Mouse (Mus musculus) retina, postnatal 1 day (tissue): ENCODE data around the gene Cntnap5a.
A peak's percentile ranks its signal among the peaks of the same experiment; 100 is the strongest.
"Not testable (repeated sequence)": the region's sequence is repeated elsewhere in the genome, so short reads cannot be mapped to it uniquely, and the experiment has no call there.

Source experiments
- DNase-seq: peaks from one replicate; pipeline ENCODE4 v3.0.0-alpha.2; 2012

Cntnap5a gene

DNA sequence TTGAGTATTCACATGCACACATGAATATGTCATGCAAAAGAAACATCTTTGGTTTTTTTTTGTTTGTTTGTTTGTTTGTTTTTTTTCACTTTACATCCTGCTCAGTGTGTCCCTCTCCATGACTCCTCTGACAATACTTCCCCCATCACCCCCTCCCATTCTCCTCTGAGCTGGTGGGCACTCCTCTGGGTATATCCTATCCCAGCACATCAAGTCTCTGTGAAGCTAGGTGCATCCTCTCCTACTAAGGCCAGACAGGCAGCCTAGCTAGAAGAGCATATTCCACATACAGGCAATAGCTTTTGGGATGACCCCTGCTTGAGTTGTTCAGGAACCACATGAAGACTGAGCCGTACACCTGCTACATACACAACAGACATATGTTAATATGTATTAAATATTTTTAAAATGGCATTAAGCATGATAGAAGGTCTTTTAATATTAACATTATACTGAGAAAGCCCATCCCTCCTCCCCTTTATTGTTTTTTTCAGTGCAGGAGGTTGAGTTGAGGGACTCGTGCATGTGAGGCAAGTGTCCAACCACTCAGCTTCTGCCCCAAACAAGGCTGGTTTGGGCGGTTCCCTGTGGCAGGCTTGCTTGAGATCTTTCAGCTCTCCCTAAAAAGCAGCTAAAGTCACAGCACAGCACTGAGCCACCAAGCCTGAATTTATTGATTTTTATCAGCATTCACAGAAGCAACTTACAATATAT lies 422.6 kb downstream of the Cntnap5a start:
- no peak for DNase-seq

DNA sequence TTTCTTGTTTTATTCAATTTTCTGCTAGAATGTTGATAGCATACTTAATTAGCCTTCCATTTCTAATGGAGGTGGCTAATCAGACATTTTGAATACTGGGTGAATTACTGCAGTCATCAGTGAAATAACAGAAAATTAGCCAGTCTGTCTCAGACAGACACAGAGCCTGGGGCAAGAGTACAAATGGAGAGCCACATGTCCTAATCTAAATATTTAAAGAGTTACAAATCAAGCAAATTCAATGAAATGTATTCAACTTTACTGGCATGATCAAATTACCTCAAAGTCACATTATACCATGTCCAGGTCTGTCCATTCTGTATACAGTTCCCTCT lies 423.1 kb downstream of the Cntnap5a start:
- DNase-seq, result no peak

DNA sequence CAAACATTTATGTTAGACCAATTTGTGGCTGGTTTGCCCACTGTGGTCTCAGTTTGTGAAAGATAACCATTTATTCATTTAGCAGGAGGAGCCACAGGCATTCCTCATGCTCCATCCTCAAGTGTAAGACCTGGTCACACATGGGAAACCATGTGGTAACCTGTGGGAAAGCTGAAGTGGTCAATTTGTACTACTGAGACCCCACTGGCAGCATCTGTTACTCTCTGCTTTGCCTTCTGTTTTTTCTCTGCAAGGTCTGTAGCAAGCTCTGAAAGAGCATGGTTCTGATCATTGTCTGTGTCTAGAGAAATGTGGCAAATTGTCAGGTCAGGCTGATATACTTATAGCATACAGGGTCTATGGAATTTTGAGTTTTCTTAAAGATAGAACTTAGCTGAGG lies 423.8 kb downstream of the Cntnap5a start:
- no peak for DNase-seq

DNA sequence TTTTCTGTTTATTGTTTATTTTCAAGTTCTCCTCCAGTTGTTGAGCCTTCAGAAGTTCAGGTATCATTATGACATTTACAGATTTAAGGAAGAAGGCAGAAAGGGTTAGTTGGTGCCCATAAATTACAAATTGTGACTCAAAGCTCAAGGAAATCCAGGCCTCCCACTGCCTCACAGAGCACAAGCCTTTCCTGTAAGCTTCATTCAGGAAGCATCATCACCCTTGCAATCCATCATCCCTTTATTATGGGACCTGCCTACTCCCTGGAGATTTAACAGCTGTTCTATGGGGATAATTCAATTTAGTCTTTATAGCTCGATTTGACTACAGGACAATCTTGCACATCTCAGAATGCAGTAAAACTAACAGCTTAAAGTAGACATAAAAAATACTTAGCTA lies 441.2 kb downstream of the Cntnap5a start:
- no peak for DNase-seq

DNA sequence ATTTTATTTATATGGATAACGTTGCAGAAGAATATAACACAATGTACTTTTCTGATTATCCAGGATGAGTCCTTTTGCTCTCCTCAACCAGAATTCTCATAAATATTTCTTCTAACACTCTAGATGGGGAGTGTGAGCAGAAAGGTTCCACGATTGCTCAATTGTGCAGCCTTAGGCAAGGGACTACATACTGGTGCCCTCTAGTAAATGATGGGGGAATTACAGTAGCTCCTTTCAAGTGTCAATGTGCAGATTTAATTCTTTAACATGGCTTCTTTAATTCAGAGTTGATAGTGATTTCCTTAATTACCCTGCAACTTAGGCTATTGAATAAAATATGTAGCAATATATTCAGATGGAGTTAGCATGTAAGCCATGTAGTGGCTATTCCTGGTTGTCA lies 442.5 kb downstream of the Cntnap5a start:
- DNase-seq, result no peak

DNA sequence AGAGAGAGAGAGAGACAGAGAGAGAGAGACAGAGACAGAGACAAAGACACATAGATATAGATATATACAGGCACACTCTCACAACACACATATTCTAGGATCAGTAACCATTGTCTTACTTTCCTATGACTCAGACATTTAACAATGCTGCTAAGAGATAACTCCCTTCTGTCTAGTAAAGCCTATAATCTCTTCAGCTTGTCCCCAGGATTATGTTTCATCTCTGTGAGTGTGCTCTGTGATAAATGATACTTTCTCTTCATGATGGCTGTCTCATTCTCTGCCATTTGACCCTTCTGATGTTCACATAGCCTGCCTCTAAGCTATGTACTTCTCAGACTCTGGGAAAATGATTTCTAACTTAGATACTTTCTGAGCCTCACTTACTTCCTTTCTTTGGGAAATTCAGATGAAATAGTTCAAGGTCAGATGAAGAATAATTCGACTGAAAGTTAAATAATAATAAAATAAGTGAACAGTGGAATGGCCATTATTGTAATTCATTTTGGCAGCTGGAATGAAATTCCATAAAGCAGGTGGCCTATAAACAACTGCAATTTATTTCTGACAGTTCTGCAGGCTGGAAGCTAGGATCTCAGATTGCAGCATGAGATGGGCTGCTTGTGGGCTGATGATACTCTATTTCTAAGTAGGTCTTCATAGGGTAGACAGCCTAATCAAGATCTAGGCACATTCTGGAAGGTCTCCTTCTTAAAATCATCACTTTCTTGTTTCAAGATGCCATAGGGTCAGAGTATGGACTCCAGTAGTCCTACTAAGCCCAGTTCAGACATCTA lies 444.1 kb downstream of the Cntnap5a start:
- DNase-seq, result peak; percentile 14

DNA sequence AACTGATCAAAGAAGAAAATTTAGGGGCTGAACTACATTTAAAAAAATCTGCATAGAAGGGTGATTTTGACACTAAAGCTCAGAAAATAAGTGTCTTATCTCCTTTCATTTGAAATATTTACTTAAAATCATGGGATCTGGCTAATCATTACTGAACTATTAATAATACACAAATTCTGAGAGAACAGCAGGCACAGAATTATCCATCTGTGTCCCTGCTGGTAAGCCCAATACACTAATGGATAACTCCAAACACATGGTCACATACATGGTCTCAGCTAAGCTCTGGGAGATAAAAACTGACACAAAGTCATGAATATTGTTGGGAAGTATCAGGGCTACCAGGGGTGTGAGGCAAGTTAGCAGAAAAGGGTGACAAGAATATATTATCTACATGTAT lies 447.9 kb downstream of the Cntnap5a start:
- no peak for DNase-seq

DNA sequence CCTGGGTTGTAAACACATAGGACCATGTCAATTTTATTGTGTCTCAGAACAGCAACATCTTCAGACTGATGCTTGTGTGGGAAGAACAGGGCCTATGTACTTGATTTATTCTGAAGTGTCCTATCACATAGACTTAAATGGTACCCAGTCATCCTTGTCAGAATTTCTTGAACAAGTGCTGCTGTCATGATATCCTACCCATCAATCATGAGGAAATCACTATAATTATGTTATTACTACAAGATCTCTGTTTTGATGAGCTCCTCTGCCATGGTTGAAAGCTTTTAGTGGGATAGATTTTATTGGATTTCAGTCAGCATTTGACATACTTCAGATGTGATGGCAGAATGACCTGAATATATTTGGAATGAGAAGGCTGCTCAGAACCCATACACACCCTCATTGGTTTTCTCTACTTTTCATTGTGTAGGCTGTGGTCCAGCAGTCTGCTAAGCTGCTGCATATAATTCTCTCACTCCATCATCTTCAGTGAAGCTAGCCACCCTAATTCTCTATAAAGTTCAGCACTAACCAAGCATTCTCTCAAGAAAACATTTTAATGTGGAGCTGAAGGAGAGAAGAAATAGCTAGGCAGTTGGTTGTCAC lies 465.3 kb downstream of the Cntnap5a start:
- DNase-seq, result no peak

DNA sequence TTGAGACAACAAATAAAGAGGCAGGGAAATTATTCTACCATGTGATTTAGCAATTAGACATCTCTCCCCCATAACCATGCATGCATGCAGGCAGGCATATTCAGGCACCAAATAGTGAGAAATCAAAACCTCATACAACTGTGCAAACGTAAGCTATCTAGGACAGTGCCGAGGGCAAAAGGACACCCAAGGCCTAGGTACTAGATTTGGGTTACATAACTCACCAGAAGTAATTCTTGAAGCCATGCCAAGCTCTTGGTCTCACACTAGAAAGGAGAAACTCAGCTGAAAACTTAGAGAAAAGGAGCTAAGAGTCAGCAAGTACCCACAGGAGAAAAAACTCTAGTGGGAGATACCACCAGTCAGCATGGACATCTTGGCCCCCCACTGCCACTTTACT lies 499.9 kb downstream of the Cntnap5a start:
- DNase-seq, result no peak

DNA sequence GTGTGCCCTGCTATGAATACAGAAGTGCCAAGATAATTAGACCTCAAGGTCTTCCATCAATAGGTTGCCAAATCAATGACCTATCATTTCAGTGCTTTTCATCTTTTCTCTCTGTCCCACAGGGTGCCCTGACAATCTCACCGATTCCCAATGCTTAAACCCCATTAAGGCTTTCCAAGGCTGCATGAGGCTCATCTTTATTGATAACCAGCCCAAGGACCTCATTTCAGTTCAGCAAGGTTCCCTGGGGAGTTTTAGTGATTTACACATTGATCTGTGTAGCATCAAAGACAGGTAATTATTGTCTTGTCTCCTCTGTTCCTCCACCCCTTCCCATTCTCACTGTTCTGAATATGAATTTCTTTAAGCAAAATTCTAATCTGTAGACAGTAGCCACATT lies 503.6 kb downstream of the Cntnap5a start:
- not testable (repeated sequence) for DNase-seq

DNA sequence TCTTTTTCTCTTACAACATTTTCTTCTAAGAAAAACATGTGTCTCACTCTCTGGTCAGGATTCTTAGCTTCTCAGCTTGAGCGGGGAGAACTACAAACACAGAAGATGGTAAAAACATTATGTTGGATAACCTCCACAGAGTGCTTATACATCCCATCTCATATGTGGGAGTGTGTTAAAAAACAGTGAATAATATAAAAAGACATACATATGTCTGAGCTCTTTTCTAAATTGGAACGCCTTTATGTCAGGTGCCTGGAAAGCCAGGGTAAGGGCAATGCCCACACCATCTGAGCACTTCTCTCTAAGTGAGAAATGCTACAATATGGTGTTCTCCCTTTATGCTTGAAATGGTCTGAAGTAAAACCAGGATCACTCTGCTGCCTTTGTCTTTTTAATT lies 507.7 kb downstream of the Cntnap5a start:
- no peak for DNase-seq

DNA sequence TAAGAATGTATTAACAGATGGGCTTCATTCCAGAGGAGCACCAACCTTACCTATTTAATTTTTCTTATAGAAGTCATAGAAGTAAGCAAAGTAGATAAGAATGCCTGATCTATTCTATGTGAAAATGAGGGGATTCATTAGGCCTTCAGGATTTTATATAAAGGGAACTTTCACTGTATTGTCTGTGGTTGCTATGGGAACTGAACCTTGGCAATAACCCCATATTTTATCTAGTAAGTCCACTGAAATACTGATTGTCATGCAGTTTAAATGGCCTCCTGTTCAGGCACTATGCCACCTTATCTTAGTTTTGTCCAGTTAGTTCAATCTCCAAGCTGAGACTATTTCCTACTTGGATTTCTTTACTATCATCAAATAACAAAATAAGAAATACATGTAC lies 532.3 kb downstream of the Cntnap5a start:
- no peak for DNase-seq

DNA sequence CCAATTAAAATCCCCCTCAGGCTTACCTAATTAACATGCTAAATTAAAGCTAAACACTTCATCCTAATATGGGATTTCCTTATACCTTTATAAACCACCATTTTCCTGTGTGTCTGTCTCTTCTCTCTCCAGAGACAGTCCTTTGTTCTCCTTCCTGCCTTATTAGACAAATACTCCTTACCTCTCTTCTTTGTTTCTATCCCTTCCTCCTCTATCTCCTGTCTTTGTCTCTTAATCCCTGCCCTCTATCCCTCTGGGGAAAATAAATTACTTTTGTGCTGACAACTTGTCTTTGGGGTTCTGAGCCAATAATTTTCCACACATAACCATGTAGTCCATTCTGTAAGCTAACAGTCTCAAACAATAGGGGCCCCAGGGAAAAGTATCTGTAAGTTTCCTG lies 556.0 kb downstream of the Cntnap5a start:
- DNase-seq, result no peak

DNA sequence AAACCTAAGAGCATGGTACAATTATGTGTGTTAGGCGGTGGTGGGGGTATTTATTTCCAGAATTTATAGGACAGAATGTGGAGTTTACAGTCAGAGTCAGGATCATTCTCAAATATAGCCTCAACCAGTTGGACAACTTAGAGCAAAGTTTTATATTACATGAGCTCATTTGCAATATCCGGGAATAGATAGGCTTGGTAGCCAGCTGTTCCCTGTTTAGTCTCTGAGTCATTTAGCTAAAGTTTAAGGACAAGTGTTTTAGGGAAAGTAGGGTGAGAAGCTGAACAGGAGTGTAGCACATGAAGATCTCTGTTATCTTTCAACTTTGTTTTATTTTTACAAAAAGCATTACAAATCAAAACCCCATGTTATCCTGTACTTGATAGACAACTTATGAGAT lies 559.3 kb downstream of the Cntnap5a start:
- DNase-seq, result no peak

DNA sequence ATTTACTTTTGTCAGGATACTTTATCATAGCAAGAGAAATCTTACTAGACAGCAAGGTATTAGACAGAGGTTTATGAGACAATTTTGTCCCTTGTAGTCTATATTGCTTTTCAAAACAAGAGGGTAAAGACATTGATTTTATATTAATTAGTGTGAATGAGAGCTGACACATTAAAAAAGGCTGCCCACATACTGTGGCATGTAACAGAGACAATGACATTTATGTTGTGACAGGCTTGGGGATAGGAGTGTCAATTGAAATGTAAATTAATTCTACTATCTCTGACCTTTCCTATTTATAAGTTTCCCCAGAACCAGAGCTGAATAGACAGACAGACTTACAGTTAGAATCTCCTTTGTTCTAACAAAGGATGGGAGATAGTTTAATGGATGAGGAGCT lies 596.6 kb downstream of the Cntnap5a start:
- DNase-seq, result no peak

DNA sequence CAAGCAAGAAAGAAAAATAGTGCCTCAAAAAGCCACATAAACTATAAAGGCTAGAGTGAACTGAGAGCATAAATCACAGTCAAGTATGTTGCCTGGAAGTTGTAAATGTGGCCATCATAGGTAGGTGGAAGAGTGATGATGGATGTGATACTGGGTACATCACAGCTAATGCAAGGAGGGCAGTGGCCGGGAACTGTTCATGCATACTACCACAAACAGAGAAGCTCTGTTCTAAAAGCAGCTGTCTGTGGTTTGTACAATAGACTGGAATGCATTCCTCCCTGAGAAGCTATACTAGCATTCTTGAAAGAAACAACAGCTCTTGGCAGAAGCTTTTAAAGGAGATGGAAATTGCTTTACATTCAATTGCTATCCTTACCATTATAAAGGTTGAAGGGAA lies 599.4 kb downstream of the Cntnap5a start:
- DNase-seq, result peak; percentile 20

DNA sequence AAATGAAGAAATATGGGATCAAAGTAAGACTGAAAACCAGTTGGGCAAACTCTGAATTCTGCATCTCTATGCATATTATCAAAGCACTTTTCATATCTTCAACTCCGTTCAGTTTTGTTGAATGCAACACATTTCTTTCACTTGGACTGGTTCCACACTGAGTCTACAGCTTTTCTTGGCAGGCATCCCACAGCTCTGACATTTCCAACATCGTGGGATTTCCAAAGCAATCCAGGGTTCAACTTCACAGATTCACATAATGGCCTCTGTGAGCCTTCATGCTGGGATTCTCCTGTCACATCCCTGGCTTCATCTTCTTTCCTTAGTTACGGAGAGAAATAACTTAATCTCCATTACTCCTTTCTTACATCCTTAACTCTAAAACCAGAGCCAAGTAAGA lies 622.0 kb downstream of the Cntnap5a start:
- no peak for DNase-seq

DNA sequence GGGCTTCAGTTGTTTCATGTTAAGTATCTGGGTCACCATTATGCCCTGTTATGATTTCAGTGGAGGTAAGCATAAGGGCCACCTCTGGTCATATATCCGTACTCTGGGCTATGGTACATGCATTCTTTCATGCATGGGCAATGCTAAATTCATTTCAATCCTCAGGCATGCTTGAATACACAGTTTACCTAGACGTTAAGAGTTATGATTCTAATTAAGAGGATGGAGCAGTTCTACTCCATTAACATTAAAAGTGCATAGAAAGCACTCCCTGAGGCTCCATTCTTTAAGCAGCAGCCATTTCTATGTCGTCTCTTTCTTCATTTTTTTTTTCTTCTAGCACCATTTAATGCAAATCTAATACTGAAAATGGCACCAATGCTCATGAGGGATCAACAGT lies 627.0 kb downstream of the Cntnap5a start:
- no peak for DNase-seq

DNA sequence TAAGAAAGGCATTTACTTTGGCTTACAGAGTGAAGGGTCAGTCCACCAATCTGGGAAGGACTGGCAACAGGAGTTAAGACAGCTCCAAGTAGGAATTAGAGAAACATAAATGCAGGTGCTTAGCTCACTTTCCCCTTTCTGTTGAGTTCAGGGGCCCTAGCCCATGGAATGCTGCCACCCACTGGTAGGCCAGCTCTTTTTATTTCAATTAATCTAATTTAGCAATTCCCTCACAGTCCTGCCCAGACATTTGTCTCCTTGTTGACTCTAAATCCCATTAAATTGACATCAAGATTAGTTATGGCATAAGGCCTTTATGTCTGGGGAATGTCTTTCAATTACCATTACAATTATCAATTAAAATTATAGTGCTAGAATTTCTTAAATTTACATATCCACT lies 628.7 kb downstream of the Cntnap5a start:
- DNase-seq, result peak; percentile 7

DNA sequence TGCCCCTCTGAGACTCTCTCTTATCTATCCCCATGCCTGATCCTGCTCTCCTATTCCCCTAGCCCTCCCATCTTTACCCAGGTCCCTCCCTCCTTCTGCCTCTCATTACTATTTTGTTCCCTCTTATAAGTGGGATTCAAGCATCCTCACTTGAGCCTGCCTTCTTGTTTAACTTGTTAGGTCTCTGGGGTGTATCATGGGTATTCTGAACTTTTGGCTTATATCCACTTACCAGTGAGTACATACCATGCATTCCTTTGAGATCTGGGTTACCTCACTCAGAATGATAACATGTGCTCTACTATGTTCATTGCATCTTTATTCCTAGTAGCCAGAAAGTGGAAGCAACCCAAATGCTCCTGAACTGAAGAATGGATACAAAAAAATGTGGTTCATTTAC lies 639.9 kb downstream of the Cntnap5a start:
- DNase-seq, result no peak

DNA sequence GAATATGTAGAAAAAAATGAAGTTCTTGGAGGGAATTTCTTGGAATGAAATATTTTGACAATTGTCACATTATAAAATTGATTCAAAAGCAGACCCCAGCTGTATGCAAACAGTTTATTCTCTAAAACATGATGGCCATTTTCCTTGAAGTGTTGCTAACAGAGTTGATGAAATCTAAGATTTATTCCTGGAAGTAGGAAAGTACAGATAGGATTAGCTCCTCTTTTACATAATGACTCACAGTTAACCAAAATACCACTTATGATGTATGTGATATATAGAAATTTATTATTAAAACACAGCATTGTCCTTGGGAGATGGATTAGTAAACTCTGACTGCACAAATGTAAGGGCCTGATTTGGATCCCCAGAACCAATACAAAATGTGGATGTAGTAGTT lies 669.1 kb downstream of the Cntnap5a start:
- no peak for DNase-seq

DNA sequence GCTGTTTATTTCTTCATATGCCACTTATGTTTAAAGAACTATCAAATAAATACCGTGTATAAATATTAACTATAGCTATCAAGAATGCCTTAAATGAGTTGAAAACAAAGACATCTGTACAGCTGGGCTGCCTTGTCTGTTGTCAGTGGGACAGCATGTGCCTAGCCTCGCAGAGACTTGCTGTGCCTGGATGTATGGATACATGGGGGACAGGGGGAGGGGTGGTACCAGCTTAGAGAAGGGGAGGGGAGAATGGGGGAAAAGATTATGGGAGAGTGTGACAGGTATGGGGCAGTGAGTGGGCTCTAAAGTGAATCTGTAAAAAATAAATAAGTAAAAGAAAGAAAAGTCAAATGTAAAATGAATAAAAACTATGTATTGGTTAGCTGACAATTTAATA lies 681.0 kb downstream of the Cntnap5a start:
- DNase-seq, result peak; percentile 4

DNA sequence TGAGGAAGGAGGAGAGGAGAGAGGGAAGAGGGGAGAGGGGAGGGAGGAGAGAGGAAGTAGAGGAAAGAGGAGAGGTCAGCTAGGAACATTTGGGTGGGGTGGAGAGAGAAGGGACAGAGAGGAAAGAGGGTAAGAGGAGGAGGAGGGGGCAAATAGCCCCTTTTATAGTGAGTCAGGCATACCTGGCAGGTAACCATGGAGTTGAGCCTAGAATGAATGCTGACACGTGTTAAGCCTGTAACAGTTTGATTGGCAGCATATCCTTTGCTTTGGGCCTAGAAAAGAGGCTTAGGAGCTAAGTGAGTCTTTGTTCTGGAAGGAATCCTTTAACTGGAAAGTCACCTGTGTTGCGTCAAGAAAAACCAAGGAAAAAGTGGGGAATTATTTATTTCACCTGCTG lies 681.6 kb downstream of the Cntnap5a start:
- DNase-seq, result peak; percentile 7

DNA sequence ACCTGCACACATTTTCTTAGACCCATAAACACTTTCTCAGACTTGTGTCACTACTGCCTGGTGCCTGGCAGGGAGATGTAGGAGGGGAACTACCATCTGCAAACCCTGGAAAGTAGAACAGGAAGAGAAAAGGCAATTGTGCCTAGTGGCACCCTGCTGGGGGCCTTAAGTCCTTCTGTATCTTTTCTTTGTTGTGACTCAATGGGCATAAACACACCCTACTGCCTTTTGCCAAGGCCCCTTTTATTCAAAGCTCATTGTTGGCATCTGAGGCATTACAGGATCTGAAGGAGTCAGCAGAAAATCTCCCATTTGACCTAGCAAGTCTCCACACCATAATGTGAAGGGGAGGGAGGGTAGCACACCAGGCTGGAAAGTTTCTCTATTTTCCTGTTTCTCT lies 682.2 kb downstream of the Cntnap5a start:
- DNase-seq, result peak; percentile 75
